Mouse (Mus musculus): ENCODE results near the gene Sdhb. TPM values are rescaled to one million over a fixed set of nuclear protein-coding genes. Genes with fewer than 3 reads are reported as not detected.
A peak's percentile ranks its signal among the peaks of the same experiment; 100 is the strongest.

The Sdhb gene
- polyA plus RNA-seq, 1 experiment from 2014 or later, result 530 TPM

GRCm38 (mm10) chr4:140957131-140957702, 3.8 kb upstream of the Sdhb start:
- Histone ChIP-seq H3K9ac (ENCODE audit: low read depth, low read length) (peak overlapping the region; percentile 58), H3K4me2 (ENCODE audit: low read length) (peak overlapping the region; percentile 72), H3K4me3 (ENCODE audit: low read length) (peak overlapping the region; percentile 43), H3K27ac (ENCODE audit: low read depth, low read length) (peak overlapping the region; percentile 57), H3K4me1 (ENCODE audit: control insufficient read depth, insufficient read depth, low read depth, low read length) (peaks cover 11% of the 10 kb centered on the region), H3K9me3 (ENCODE audit: control insufficient read depth, low read length) (no peaks in the 10 kb centered on the region), H3K36me3 (ENCODE audit: control insufficient read depth, insufficient read depth, low read length) (no peaks in the 10 kb centered on the region), H3K27me3 (replicated peaks; ENCODE audit: control insufficient read depth, insufficient read depth, low read length) (no peaks in the 10 kb centered on the region)
- no peak for ATAC-seq
- 5% methylated on average over 17 of the region's 17 CpGs for WGBS

DNA sequence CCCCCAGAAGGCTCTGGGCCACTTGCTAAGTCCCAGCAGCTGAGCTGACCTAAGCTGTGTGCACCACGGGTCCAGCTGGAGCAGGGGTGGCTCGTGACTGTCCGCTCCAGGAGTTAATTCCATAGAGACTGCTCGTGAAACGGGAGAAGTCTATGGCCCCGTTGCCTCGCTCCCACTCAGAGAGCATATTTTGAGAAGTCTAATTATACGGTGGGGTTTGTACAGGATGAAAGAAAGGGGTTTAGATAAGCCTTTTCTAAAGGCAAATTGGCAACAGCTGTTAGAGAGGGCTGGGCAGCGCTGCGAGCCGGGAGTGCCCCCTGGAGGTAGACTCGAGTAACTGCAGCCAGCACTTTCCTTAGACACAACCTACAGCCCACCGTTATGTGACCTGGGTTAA, 3.3 kb upstream of the Sdhb start:
- Histone ChIP-seq H3K4me2 (ENCODE audit: low read length) (peak overlapping the region; percentile 72), H3K4me1 (ENCODE audit: control insufficient read depth, insufficient read depth, low read depth, low read length) (peaks cover 16% of the 10 kb centered on the region), H3K27me3 (replicated peaks; ENCODE audit: control insufficient read depth, insufficient read depth, low read length) (no peaks in the 10 kb centered on the region), H3K9ac (ENCODE audit: low read depth, low read length) (peak overlapping the region; percentile 58), H3K9me3 (ENCODE audit: control insufficient read depth, low read length) (no peaks in the 10 kb centered on the region), H3K36me3 (ENCODE audit: control insufficient read depth, insufficient read depth, low read length) (no peaks in the 10 kb centered on the region), H3K4me3 (ENCODE audit: low read length) (peak overlapping the region; percentile 43), H3K27ac (ENCODE audit: low read depth, low read length) (peak overlapping the region; percentile 57)
- peak; percentile 31; the same call in 1 of the 2 replicates for ATAC-seq
- under 1% methylated on average over 13 of the region's 13 CpGs for WGBS

DNA sequence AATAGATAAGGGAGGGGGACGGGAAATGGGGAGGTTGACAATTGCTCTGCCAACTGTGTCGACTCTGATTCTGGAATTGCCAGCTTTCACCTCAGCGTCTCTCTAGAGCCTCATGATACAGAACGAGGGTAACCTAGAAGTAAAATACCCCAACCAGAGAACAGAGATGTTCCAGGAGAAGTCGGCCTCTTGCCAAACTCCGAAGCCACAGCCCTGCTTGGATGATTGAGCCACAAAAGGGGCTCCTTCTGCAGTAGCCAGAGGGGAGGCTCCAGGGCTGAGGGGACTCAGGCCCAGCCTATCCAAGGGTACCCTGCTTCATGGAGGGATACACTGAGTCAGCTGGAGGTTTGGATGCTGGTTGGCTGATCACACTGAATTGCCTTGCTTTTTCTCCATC, 2.7 kb upstream of the Sdhb start:
- Histone ChIP-seq H3K4me1 (ENCODE audit: control insufficient read depth, insufficient read depth, low read depth, low read length) (peaks cover 22% of the 10 kb centered on the region), H3K27me3 (replicated peaks; ENCODE audit: control insufficient read depth, insufficient read depth, low read length) (no peaks in the 10 kb centered on the region), H3K4me3 (ENCODE audit: low read length) (no peak overlapping the region), H3K4me2 (ENCODE audit: low read length) (no peak overlapping the region), H3K9ac (ENCODE audit: low read depth, low read length) (no peak overlapping the region), H3K36me3 (ENCODE audit: control insufficient read depth, insufficient read depth, low read length) (no peaks in the 10 kb centered on the region), H3K9me3 (ENCODE audit: control insufficient read depth, low read length) (no peaks in the 10 kb centered on the region), H3K27ac (ENCODE audit: low read depth, low read length) (no peak overlapping the region)
- ATAC-seq, result no peak
- WGBS, result 66% methylated on average over 6 of the region's 6 CpGs

- Histone ChIP-seq H3K4me3 (ENCODE audit: low read length) (no peak overlapping the region), H3K27ac (ENCODE audit: low read depth, low read length) (no peak overlapping the region), H3K4me2 (ENCODE audit: low read length) (no peak overlapping the region), H3K27me3 (replicated peaks; ENCODE audit: control insufficient read depth, insufficient read depth, low read length) (no peaks in the 10 kb centered on the region), H3K9ac (ENCODE audit: low read depth, low read length) (no peak overlapping the region), H3K36me3 (ENCODE audit: control insufficient read depth, insufficient read depth, low read length) (no peaks in the 10 kb centered on the region), H3K4me1 (ENCODE audit: control insufficient read depth, insufficient read depth, low read depth, low read length) (peaks cover 25% of the 10 kb centered on the region), H3K9me3 (ENCODE audit: control insufficient read depth, low read length) (no peaks in the 10 kb centered on the region)
- WGBS, result 86% methylated on average over 7 of the region's 7 CpGs
- ATAC-seq, result no peak
These were observed 1.8 kb upstream of the Sdhb start for GRCm38 (mm10) chr4:140959128-140959679.

- peaks cover 32% of the 10 kb centered on the region for H3K4me1 ChIP-seq (ENCODE audit: control insufficient read depth, insufficient read depth, low read depth, low read length)
- no peaks in the 10 kb centered on the region for H3K36me3 ChIP-seq (ENCODE audit: control insufficient read depth, insufficient read depth, low read length)
- no peaks in the 10 kb centered on the region for H3K27me3 ChIP-seq (replicated peaks; ENCODE audit: control insufficient read depth, insufficient read depth, low read length)
- H3K9me3 ChIP-seq (ENCODE audit: control insufficient read depth, low read length), result no peaks in the 10 kb centered on the region
- H3K4me2 ChIP-seq (ENCODE audit: low read length), result no peak overlapping the region
- H3K27ac ChIP-seq (ENCODE audit: low read depth, low read length), result no peak overlapping the region
- H3K9ac ChIP-seq (ENCODE audit: low read depth, low read length), result no peak overlapping the region
- 81% methylated on average over 10 of the region's 10 CpGs for WGBS
- H3K4me3 ChIP-seq (ENCODE audit: low read length), result no peak overlapping the region
- ATAC-seq, result no peak
These were observed 1.1 kb upstream of the Sdhb start for GRCm38 (mm10) chr4:140959715-140960479.

GRCm38 (mm10) chr4:140961467-140962206, 634 bp downstream of the Sdhb start:
- Histone ChIP-seq H3K27ac (ENCODE audit: low read depth, low read length) (peak overlapping the region; percentile 90), H3K27me3 (replicated peaks; ENCODE audit: control insufficient read depth, insufficient read depth, low read length) (no peaks in the 10 kb centered on the region), H3K9me3 (ENCODE audit: control insufficient read depth, low read length) (no peaks in the 10 kb centered on the region), H3K9ac (ENCODE audit: low read depth, low read length) (peak overlapping the region; percentile 98), H3K36me3 (ENCODE audit: control insufficient read depth, insufficient read depth, low read length) (no peaks in the 10 kb centered on the region), H3K4me3 (ENCODE audit: low read length) (peak overlapping the region; percentile 84), H3K4me1 (ENCODE audit: control insufficient read depth, insufficient read depth, low read depth, low read length) (peaks cover 31% of the 10 kb centered on the region), H3K4me2 (ENCODE audit: low read length) (peak overlapping the region; percentile 81)
- under 1% methylated on average over 38 of the region's 38 CpGs for WGBS
- peak; percentile 37; the same call in 1 of the 2 replicates for ATAC-seq

GRCm38 (mm10) chr4:140962207-140962909, 1.4 kb downstream of the Sdhb start:
- Histone ChIP-seq H3K4me1 (ENCODE audit: control insufficient read depth, insufficient read depth, low read depth, low read length) (peaks cover 29% of the 10 kb centered on the region), H3K9me3 (ENCODE audit: control insufficient read depth, low read length) (no peaks in the 10 kb centered on the region), H3K27ac (ENCODE audit: low read depth, low read length) (peak overlapping the region; percentile 90), H3K4me2 (ENCODE audit: low read length) (peak overlapping the region; percentile 81), H3K27me3 (replicated peaks; ENCODE audit: control insufficient read depth, insufficient read depth, low read length) (no peaks in the 10 kb centered on the region), H3K9ac (ENCODE audit: low read depth, low read length) (peak overlapping the region; percentile 98), H3K36me3 (ENCODE audit: control insufficient read depth, insufficient read depth, low read length) (no peaks in the 10 kb centered on the region), H3K4me3 (ENCODE audit: low read length) (peak overlapping the region; percentile 84)
- ATAC-seq, result no peak
- WGBS, result 73% methylated on average over 8 of the region's 8 CpGs

DNA sequence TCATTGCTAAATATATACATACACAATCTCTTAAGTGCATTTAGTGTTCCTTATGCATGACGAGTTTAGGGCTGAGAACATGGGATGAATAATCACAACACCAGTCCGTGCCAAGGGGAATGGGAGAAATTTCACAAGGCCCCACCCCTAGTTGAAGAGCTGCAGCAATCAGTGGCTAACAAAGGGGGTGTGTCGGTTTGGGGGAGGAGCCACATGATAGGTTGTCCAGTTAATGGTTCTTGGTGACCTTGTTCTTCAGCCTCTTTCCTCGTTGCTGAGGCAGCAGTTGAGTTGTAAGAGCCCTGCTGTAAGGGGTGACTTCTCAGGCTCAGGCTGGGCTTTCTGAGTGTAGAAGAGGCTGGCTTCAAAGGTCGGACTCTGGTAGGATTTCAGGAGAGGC, 1.9 kb downstream of the Sdhb start:
- Histone ChIP-seq H3K4me3 (ENCODE audit: low read length) (no peak overlapping the region), H3K27me3 (replicated peaks; ENCODE audit: control insufficient read depth, insufficient read depth, low read length) (no peaks in the 10 kb centered on the region), H3K4me1 (ENCODE audit: control insufficient read depth, insufficient read depth, low read depth, low read length) (peaks cover 26% of the 10 kb centered on the region), H3K27ac (ENCODE audit: low read depth, low read length) (no peak overlapping the region), H3K4me2 (ENCODE audit: low read length) (peak overlapping the region; percentile 81), H3K36me3 (ENCODE audit: control insufficient read depth, insufficient read depth, low read length) (peaks cover 3% of the 10 kb centered on the region; the same call in 1 of the 2 replicates), H3K9ac (ENCODE audit: low read depth, low read length) (no peak overlapping the region), H3K9me3 (ENCODE audit: control insufficient read depth, low read length) (no peaks in the 10 kb centered on the region)
- ATAC-seq, result no peak
- WGBS, result 44% methylated on average over 5 of the region's 5 CpGs

Data from hindbrain, embryonic 16.5 days (tissue).